Mouse (Mus musculus) kidney, adult 2 months (tissue): ENCODE measurements at regions not wholly inside any gene's neighbourhood (a gene's known extent, or its start where the extent isn't known, plus 50 kb on each side); places are given as distances from the start of the nearest gene placed in this dataset.

ENCODE experiments used
- CTCF ChIP-seq: fragments of 200-500 bp; conservative IDR thresholded peaks from 2 replicates; pipeline ENCODE4 v1.5.1; 2011; ENCODE audit warnings: low read depth, mild to moderate bottlenecking, control low read depth, low read length, moderate library complexity, mixed read lengths; ENCODE audit not compliant: insufficient read depth, insufficient read length
- POLR2A ChIP-seq: fragments of 200-500 bp; IDR thresholded peaks from one replicate; pipeline ENCODE4 v1.6.1; 2011; ENCODE audit warnings: low read depth, low read length, control low read depth

DNA sequence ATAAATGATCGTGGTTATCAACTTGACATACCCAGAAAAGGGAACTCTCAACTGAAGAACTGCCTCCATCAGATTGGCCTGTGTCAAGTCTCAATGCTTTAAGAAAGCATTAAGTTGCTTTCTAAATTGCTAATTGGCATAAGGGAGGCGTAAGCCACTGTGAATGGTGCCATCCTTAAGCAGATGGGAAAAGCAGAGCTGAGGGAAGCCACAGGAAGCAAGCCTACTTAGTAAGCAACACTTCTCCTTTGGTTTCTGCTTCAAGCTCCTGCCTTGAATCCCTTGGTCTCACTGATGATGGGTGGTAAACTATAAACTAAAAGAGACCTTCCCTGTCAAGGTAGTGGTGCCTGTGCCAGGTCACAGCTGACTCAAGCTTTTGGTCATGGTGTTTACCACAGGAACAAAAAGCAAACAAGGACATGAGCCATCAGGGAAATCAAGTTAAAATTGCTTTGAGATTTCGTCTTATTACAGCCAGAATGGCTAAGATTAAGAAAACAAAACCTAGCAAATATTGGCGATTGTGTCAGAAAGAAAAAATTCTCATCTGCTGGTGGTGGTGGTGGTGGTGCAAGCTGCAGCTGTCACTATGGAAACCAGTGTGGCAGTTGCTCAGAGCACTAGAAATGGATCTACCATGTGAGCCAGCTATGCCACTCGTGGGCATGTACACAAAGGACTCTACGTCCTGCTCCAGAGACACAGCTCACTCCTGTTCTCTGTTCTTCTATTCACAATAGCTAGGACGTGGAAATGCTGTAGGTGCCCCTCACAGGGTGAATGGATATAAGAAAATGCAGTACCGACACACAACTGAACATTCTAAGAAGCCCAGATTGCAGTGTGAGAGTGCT lies 217.9 kb downstream of the Gm12728 start:
- TF ChIP-seq POLR2A (no peak), CTCF (no peak)
